Mouse (Mus musculus): ENCODE results near the gene Osgin1. TPM values are rescaled to one million over a fixed set of nuclear protein-coding genes. Genes with fewer than 3 reads are reported as not detected.

Gene Osgin1
- polyA plus RNA-seq, 1 experiment, result not detected

GRCm38 (mm10) chr8:119426069-119426735 lies 7.7 kb upstream of the Osgin1 start:
- H3K27ac ChIP-seq (ENCODE audit: insufficient read depth, low read length), result no peak overlapping the region
- H3K27me3 ChIP-seq (ENCODE audit: control insufficient read depth, insufficient read depth, low read length, poor library complexity, severe bottlenecking), result no peaks in the 10 kb centered on the region
- TF ChIP-seq CTCF (IDR thresholded peaks at IDR 0.05; ENCODE audit: low read depth, low read length), result no peak
- no peak for TF ChIP-seq EP300 (IDR thresholded peaks at IDR 0.05; ENCODE audit: insufficient read depth, low read depth, low read length)
- TF ChIP-seq POLR2A (IDR thresholded peaks at IDR 0.05; ENCODE audit: insufficient read depth, low read length), result no peak
- no peak overlapping the region for H3K4me3 ChIP-seq (ENCODE audit: low read depth, low read length)
- H3K36me3 ChIP-seq (ENCODE audit: control insufficient read depth, insufficient read depth, low read length, poor library complexity, severe bottlenecking), result no peaks in the 10 kb centered on the region
- H3K9ac ChIP-seq (ENCODE audit: low read depth, poor library complexity, severe bottlenecking), result no peak overlapping the region
- H3K4me1 ChIP-seq (ENCODE audit: control insufficient read depth, insufficient read depth, low read length), result no peaks in the 10 kb centered on the region
- H3K9me3 ChIP-seq (replicated peaks; ENCODE audit: control insufficient read depth, insufficient read depth, low read length, poor library complexity, severe bottlenecking), result no peaks in the 10 kb centered on the region

- no peaks in the 10 kb centered on the region for H3K9me3 ChIP-seq (replicated peaks; ENCODE audit: control insufficient read depth, insufficient read depth, low read length, poor library complexity, severe bottlenecking)
- no peak for TF ChIP-seq EP300 (IDR thresholded peaks at IDR 0.05; ENCODE audit: insufficient read depth, low read depth, low read length)
- no peak for TF ChIP-seq CTCF (IDR thresholded peaks at IDR 0.05; ENCODE audit: low read depth, low read length)
- TF ChIP-seq POLR2A (IDR thresholded peaks at IDR 0.05; ENCODE audit: insufficient read depth, low read length), result no peak
- no peak overlapping the region for H3K4me3 ChIP-seq (ENCODE audit: low read depth, low read length)
- H3K27ac ChIP-seq (ENCODE audit: insufficient read depth, low read length), result no peak overlapping the region
- no peaks in the 10 kb centered on the region for H3K4me1 ChIP-seq (ENCODE audit: control insufficient read depth, insufficient read depth, low read length)
- H3K9ac ChIP-seq (ENCODE audit: low read depth, poor library complexity, severe bottlenecking), result no peak overlapping the region
- H3K27me3 ChIP-seq (ENCODE audit: control insufficient read depth, insufficient read depth, low read length, poor library complexity, severe bottlenecking), result no peaks in the 10 kb centered on the region
- H3K36me3 ChIP-seq (ENCODE audit: control insufficient read depth, insufficient read depth, low read length, poor library complexity, severe bottlenecking), result no peaks in the 10 kb centered on the region
These were observed 6.1 kb upstream of the Osgin1 start for GRCm38 (mm10) chr8:119427634-119428349.

DNA sequence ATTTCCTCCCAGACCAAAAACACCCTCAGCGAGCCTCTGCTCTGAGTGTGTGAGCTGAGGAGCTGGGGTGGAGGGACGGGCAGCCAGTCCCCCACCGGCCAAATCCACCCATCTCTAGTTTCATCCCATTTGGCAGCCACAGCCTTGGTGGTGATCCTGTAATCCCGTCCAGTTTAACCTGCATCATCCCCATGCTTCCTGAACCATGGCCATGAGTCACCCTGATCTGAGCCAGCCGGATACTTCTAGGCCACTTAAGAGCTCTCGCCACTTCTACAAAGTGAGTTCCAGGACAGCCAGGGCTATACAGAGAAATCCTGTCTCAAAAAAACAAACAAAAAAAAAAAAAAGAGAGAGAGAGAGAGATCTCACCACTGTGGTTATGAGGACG lies 5.6 kb upstream of the Osgin1 start:
- H3K27ac ChIP-seq (ENCODE audit: insufficient read depth, low read length), result no peak overlapping the region
- no peaks in the 10 kb centered on the region for H3K27me3 ChIP-seq (ENCODE audit: control insufficient read depth, insufficient read depth, low read length, poor library complexity, severe bottlenecking)
- H3K4me3 ChIP-seq (ENCODE audit: low read depth, low read length), result no peak overlapping the region
- H3K36me3 ChIP-seq (ENCODE audit: control insufficient read depth, insufficient read depth, low read length, poor library complexity, severe bottlenecking), result no peaks in the 10 kb centered on the region
- H3K9ac ChIP-seq (ENCODE audit: low read depth, poor library complexity, severe bottlenecking), result no peak overlapping the region
- H3K4me1 ChIP-seq (ENCODE audit: control insufficient read depth, insufficient read depth, low read length), result no peaks in the 10 kb centered on the region
- H3K9me3 ChIP-seq (replicated peaks; ENCODE audit: control insufficient read depth, insufficient read depth, low read length, poor library complexity, severe bottlenecking), result no peaks in the 10 kb centered on the region
- TF ChIP-seq EP300 (IDR thresholded peaks at IDR 0.05; ENCODE audit: insufficient read depth, low read depth, low read length) (no peak), POLR2A (IDR thresholded peaks at IDR 0.05; ENCODE audit: insufficient read depth, low read length) (no peak), CTCF (IDR thresholded peaks at IDR 0.05; ENCODE audit: low read depth, low read length) (no peak)

GRCm38 (mm10) chr8:119428766-119429327 lies 5.1 kb upstream of the Osgin1 start:
- no peaks in the 10 kb centered on the region for H3K27me3 ChIP-seq (ENCODE audit: control insufficient read depth, insufficient read depth, low read length, poor library complexity, severe bottlenecking)
- H3K9me3 ChIP-seq (replicated peaks; ENCODE audit: control insufficient read depth, insufficient read depth, low read length, poor library complexity, severe bottlenecking), result no peaks in the 10 kb centered on the region
- no peak for TF ChIP-seq POLR2A (IDR thresholded peaks at IDR 0.05; ENCODE audit: insufficient read depth, low read length)
- TF ChIP-seq CTCF (IDR thresholded peaks at IDR 0.05; ENCODE audit: low read depth, low read length), result no peak
- no peak for TF ChIP-seq EP300 (IDR thresholded peaks at IDR 0.05; ENCODE audit: insufficient read depth, low read depth, low read length)
- H3K9ac ChIP-seq (ENCODE audit: low read depth, poor library complexity, severe bottlenecking), result no peak overlapping the region
- no peak overlapping the region for H3K4me3 ChIP-seq (ENCODE audit: low read depth, low read length)
- no peak overlapping the region for H3K27ac ChIP-seq (ENCODE audit: insufficient read depth, low read length)
- no peaks in the 10 kb centered on the region for H3K4me1 ChIP-seq (ENCODE audit: control insufficient read depth, insufficient read depth, low read length)
- H3K36me3 ChIP-seq (ENCODE audit: control insufficient read depth, insufficient read depth, low read length, poor library complexity, severe bottlenecking), result no peaks in the 10 kb centered on the region

GRCm38 (mm10) chr8:119429552-119429951 lies 4.4 kb upstream of the Osgin1 start:
- no peak overlapping the region for H3K27ac ChIP-seq (ENCODE audit: insufficient read depth, low read length)
- TF ChIP-seq CTCF (IDR thresholded peaks at IDR 0.05; ENCODE audit: low read depth, low read length) (no peak), EP300 (IDR thresholded peaks at IDR 0.05; ENCODE audit: insufficient read depth, low read depth, low read length) (no peak), POLR2A (IDR thresholded peaks at IDR 0.05; ENCODE audit: insufficient read depth, low read length) (no peak)
- no peaks in the 10 kb centered on the region for H3K27me3 ChIP-seq (ENCODE audit: control insufficient read depth, insufficient read depth, low read length, poor library complexity, severe bottlenecking)
- H3K9me3 ChIP-seq (replicated peaks; ENCODE audit: control insufficient read depth, insufficient read depth, low read length, poor library complexity, severe bottlenecking), result no peaks in the 10 kb centered on the region
- H3K9ac ChIP-seq (ENCODE audit: low read depth, poor library complexity, severe bottlenecking), result no peak overlapping the region
- H3K4me3 ChIP-seq (ENCODE audit: low read depth, low read length), result no peak overlapping the region
- no peaks in the 10 kb centered on the region for H3K36me3 ChIP-seq (ENCODE audit: control insufficient read depth, insufficient read depth, low read length, poor library complexity, severe bottlenecking)
- H3K4me1 ChIP-seq (ENCODE audit: control insufficient read depth, insufficient read depth, low read length), result no peaks in the 10 kb centered on the region

DNA sequence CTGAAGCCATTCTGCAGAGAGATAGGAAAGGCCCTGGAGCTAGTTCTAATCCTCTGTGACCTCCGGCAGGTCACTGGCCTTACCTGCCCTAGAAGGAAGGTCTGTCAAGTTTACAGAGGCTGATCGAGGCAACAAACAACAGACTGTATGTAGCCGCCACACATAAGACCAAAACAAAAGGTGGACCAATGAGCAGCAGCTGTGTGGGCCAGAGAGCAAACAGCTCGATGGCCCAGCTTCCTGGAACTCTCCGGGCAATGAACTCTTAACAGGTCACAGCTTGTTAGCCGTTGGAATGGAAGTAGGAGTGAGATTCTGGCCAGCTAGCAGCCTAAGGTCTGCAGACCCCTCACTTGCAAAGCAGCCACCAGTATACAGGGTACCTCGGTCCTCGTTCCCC lies 3.7 kb upstream of the Osgin1 start:
- Histone ChIP-seq H3K9me3 (replicated peaks; ENCODE audit: control insufficient read depth, insufficient read depth, low read length, poor library complexity, severe bottlenecking) (no peaks in the 10 kb centered on the region), H3K27me3 (ENCODE audit: control insufficient read depth, insufficient read depth, low read length, poor library complexity, severe bottlenecking) (no peaks in the 10 kb centered on the region), H3K36me3 (ENCODE audit: control insufficient read depth, insufficient read depth, low read length, poor library complexity, severe bottlenecking) (no peaks in the 10 kb centered on the region), H3K27ac (ENCODE audit: insufficient read depth, low read length) (no peak overlapping the region), H3K4me1 (ENCODE audit: control insufficient read depth, insufficient read depth, low read length) (no peaks in the 10 kb centered on the region), H3K9ac (ENCODE audit: low read depth, poor library complexity, severe bottlenecking) (no peak overlapping the region), H3K4me3 (ENCODE audit: low read depth, low read length) (no peak overlapping the region)
- TF ChIP-seq CTCF (IDR thresholded peaks at IDR 0.05; ENCODE audit: low read depth, low read length), result no peak
- no peak for TF ChIP-seq POLR2A (IDR thresholded peaks at IDR 0.05; ENCODE audit: insufficient read depth, low read length)
- TF ChIP-seq EP300 (IDR thresholded peaks at IDR 0.05; ENCODE audit: insufficient read depth, low read depth, low read length), result no peak
